Mouse (Mus musculus) limb, embryonic 11.5 days (tissue): ENCODE results near the gene Katnal1. TPM values are rescaled to one million over a fixed set of nuclear protein-coding genes. Genes with fewer than 3 reads are reported as not detected.
A peak's percentile ranks its signal among the peaks of the same experiment; 100 is the strongest.

Experiments
- ATAC-seq: fragments of 200-750 bp; cut with Nextera tagmentation; 2 replicates; pipeline ENCODE4 v1.8.0; 2017; ENCODE audit warnings: low read depth; ENCODE audit not compliant: insufficient number of reproducible peaks, low FRiP score, low TSS enrichment
- DNase-seq: peaks from one replicate; pipeline ENCODE4 v3.0.0-alpha.2; 2015; ENCODE audit warnings: low spot score
- H3K27ac ChIP-seq: fragments of 300-500 bp; sonication (generic); replicated peaks from 2 replicates; pipeline ENCODE4 v1.5.1; 2014; ENCODE audit warnings: low read depth, mild to moderate bottlenecking, low read length
- H3K27me3 ChIP-seq: fragments of 300-500 bp; sonication (generic); 2 replicates; pipeline ENCODE4 v1.6.1; 2014; ENCODE audit warnings: mild to moderate bottlenecking, low read length, mixed read lengths; ENCODE audit not compliant: control insufficient read depth, insufficient read depth
- H3K36me3 ChIP-seq: fragments of 300-500 bp; sonication (generic); 2 replicates; pipeline ENCODE4 v1.6.1; 2014; ENCODE audit warnings: mild to moderate bottlenecking, low read length, moderate library complexity, mixed read lengths; ENCODE audit not compliant: control insufficient read depth, insufficient read depth
- H3K4me1 ChIP-seq: fragments of 300-500 bp; sonication (generic); 2 replicates; pipeline ENCODE4 v1.6.1; 2014; ENCODE audit warnings: low read length, mixed read lengths; ENCODE audit not compliant: control insufficient read depth, insufficient read depth
- H3K4me2 ChIP-seq: fragments of 300-500 bp; sonication (generic); 2 replicates; pipeline ENCODE4 v1.6.1; 2014; ENCODE audit warnings: low read depth, mild to moderate bottlenecking, moderate library complexity; ENCODE audit not compliant: severe bottlenecking
- H3K4me3 ChIP-seq: fragments of 300-500 bp; sonication (generic); 2 replicates; pipeline ENCODE4 v1.5.1; 2014; ENCODE audit warnings: low read depth, low read length
- H3K9ac ChIP-seq: fragments of 300-500 bp; sonication (generic); 2 replicates; pipeline ENCODE4 v1.6.1; 2014; ENCODE audit warnings: mild to moderate bottlenecking, low read length
- H3K9me3 ChIP-seq: fragments of 300-500 bp; sonication (generic); 2 replicates; pipeline ENCODE4 v1.6.1; 2016; ENCODE audit warnings: low read length; ENCODE audit not compliant: control insufficient read depth
- WGBS: fragments of 180-500 bp; shearing (Covaris S2); extraction: QIAGEN DNeasy Blood & Tissue Kit; methylation state at CpG from one replicate; pipeline ENCODE4 v1.1.7; 2014; 5-methylcytosine and 5-hydroxymethylcytosine counted together
- polyA plus RNA-seq: library from polyadenylated mRNA; unstranded; fragments of >200 nt; fragmentation: Nextera tagmentation; extraction: Ambion mirVana; gene quantifications from 2 replicates; pipeline ENCODE4 v1.2.1, GENCODE M21; 2014

The Katnal1 gene
- polyA plus RNA-seq, 1 experiment from 2014 or later, result 24.2 TPM

- no peak overlapping the region for H3K4me2 ChIP-seq
- no peak overlapping the region for H3K4me3 ChIP-seq
- H3K27ac ChIP-seq, result no peak overlapping the region
- H3K9me3 ChIP-seq, result no peaks in the 10 kb centered on the region
- 44% methylated on average over 7 of the region's 7 CpGs for WGBS
- H3K27me3 ChIP-seq, result no peaks in the 10 kb centered on the region
- H3K9ac ChIP-seq, result no peak overlapping the region; the same call in 1 of the 2 replicates
- no peak for ATAC-seq
- H3K36me3 ChIP-seq, result no peaks in the 10 kb centered on the region
- peaks cover 20% of the 10 kb centered on the region for H3K4me1 ChIP-seq
- no peak for DNase-seq
These were observed 39.9 kb upstream of the Katnal1 start for GRCm38 (mm10) chr5:148968958-148969576.

DNA sequence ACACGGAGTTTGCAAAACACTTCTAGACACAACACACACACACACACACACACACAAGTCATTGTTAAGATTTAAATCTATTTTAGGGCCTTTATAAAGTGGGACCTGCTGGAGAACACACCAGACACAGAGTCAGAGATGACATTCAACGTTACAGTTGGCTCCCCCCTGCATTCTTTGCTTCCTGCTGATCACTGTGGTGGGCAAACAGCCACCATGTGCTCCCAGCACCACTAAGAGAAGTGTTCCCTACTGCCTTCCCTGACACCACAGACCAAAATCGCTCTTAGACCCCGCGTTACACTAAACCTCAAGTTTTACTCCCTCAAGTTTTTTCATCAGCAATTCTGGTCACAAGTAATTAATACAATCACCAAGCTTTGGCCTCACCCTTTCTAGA lies 39.1 kb upstream of the Katnal1 start:
- DNase-seq (no peak), ATAC-seq (no peak)
- H3K4me3 ChIP-seq, result no peak overlapping the region
- H3K27ac ChIP-seq, result no peak overlapping the region
- no peaks in the 10 kb centered on the region for H3K27me3 ChIP-seq
- H3K4me2 ChIP-seq, result no peak overlapping the region
- peaks cover 18% of the 10 kb centered on the region for H3K4me1 ChIP-seq
- H3K9ac ChIP-seq, result no peak overlapping the region
- no peaks in the 10 kb centered on the region for H3K9me3 ChIP-seq
- H3K36me3 ChIP-seq, result no peaks in the 10 kb centered on the region
- WGBS, result 76% methylated on average over 5 of the region's 5 CpGs

DNA sequence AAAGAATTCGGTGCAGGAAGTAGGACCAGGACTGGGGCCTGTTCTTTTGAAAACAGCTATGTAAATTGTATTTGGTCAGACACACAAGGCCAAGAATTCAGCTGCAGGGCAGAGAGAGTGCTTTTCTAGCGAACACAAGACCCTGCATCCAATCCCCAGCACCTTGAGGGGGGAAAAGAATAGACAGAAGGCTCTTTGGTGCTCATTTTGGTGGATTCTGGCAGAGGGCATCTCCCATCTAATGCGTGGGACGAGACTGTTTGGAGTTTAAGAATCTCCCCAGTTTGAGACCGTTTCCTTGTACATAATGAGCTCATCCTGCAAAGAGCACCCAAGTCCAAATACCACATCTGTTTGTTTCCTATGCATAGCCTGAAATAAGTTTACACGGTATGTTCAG lies 37.3 kb upstream of the Katnal1 start:
- Histone ChIP-seq H3K9me3 (no peaks in the 10 kb centered on the region), H3K27ac (no peak overlapping the region), H3K36me3 (no peaks in the 10 kb centered on the region), H3K27me3 (no peaks in the 10 kb centered on the region), H3K4me3 (no peak overlapping the region), H3K4me1 (peaks cover 14% of the 10 kb centered on the region; the same call in 1 of the 2 replicates), H3K4me2 (no peak overlapping the region), H3K9ac (0 out of 2 replicates have a peak overlapping the region, but pooled peaks have one; percentile 8)
- ATAC-seq (no peak), DNase-seq (no peak)
- 62% methylated on average over 6 of the region's 6 CpGs for WGBS

DNA sequence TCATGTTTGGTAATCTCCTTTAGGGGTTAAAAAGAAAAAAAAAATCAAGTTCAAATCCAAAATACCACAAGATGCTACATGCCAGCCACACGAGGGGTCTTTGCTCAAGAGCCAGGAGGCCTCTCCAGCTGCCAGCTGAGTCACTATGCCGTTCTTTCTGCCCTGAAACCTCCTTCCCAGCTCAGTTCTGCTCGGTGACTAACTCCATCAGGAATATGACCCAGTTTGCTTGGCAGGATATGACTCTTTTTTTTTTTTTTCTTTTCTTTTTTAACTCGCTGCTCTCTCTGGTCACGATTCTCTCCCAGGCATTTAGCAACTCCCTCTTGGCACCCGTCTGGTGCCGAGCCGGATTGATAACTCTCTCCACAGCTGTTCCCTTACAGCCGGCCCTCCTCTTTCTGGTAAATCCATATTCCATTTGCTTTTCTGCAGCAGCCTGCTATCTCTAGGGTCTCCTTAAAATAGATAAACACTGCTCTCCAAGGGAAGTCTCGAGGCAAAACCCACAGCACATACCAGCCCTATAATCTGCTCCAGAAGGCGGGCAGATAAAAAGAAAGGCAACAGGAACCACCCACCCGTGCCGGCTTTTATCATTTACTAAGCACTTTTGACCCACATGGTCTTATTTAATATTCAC lies 36.7 kb upstream of the Katnal1 start:
- WGBS, result 22% methylated on average over 13 of the region's 13 CpGs
- H3K27me3 ChIP-seq, result no peaks in the 10 kb centered on the region
- no peak for ATAC-seq
- H3K4me1 ChIP-seq, result peaks cover 14% of the 10 kb centered on the region; the same call in 1 of the 2 replicates
- DNase-seq, result no peak
- 0 out of 2 replicates have a peak overlapping the region, but pooled peaks have one; percentile 8 for H3K9ac ChIP-seq
- H3K9me3 ChIP-seq, result no peaks in the 10 kb centered on the region
- no peaks in the 10 kb centered on the region for H3K36me3 ChIP-seq
- no peak overlapping the region; the same call in 1 of the 2 replicates for H3K27ac ChIP-seq
- H3K4me2 ChIP-seq, result no peak overlapping the region
- no peak overlapping the region for H3K4me3 ChIP-seq

DNA sequence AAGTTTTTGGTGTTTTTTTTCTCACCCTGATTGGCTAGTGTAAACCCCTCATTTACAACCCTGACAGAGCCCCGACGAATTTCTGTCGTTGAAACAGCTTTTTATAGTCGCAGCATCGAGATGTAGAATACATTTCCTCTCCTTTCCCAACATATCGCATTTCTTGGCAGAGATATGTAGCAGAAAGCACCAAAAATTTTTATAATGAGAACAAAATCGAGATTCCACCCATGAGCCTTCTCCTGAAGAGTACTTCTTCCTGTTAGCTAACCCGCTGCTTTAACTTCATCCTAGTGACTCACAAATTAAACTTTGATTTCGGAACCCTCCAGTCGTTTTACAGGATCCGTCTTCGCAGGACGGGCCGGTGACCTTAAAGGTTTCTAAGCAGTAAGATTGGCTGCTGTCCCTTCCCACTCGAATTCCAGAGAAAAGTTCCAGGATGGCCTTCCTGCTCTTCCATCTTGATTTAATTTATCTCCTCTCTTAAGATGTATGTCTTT lies 36.0 kb upstream of the Katnal1 start:
- Histone ChIP-seq H3K9me3 (no peaks in the 10 kb centered on the region), H3K27ac (no peak overlapping the region), H3K9ac (no peak overlapping the region), H3K36me3 (no peaks in the 10 kb centered on the region), H3K4me3 (no peak overlapping the region), H3K27me3 (no peaks in the 10 kb centered on the region), H3K4me2 (no peak overlapping the region), H3K4me1 (peaks cover 18% of the 10 kb centered on the region)
- DNase-seq (no peak), ATAC-seq (no peak)
- WGBS, result 61% methylated on average over 15 of the region's 15 CpGs

DNA sequence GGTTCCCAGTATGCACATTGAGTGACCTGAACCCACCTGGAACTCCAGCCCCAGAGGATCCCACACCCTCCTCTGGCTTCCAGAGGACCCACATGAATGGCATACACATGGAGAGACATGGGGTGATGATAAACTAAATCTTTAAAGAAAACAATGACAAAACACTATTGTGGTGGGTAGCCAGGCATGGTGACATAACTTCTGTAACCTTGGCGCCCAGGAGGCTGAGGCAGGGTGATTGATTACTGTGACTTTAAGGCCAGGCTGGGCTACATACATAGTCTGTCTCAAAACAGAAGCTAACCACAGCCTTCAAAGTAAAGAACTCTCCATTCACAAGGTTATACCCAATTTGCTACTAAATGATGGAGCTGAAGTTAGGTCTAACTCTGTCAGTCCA lies 35.1 kb upstream of the Katnal1 start:
- H3K27ac ChIP-seq, result no peak overlapping the region
- WGBS, result 82% methylated on average over 1 of the region's 1 CpGs
- no peak for ATAC-seq

DNA sequence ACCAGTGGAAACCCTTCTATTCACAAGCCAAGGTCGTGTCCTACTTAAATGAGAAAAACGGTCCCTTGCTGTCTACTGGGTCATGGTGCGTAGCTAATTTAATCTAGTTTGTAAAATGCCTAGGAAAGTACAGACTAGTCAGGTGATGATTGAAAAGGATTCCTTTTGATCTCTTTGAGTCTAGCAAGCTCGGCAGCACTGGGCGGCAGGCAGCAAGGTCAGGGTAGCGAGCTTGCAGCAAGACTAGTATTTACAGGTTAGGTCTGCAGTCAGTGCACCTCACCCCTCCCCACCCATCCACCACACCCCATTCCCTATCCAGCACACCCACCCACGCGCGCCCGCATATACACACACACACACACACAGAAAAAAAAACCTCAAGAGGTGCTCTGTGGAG lies 31.1 kb upstream of the Katnal1 start:
- Histone ChIP-seq H3K27ac (peak overlapping the region; percentile 67), H3K4me3 (peak overlapping the region; percentile 32; the same call in 1 of the 2 replicates), H3K27me3 (no peaks in the 10 kb centered on the region), H3K4me2 (peak overlapping the region; percentile 86), H3K4me1 (peaks cover 16% of the 10 kb centered on the region), H3K36me3 (no peaks in the 10 kb centered on the region), H3K9me3 (no peaks in the 10 kb centered on the region), H3K9ac (peak overlapping the region; percentile 22)
- WGBS, result 58% methylated on average over 10 of the region's 10 CpGs
- no peak for ATAC-seq
- no peak for DNase-seq

More for the DNA sequence above, 35.1 kb upstream of the Katnal1 start:
- no peak overlapping the region for H3K4me2 ChIP-seq
- no peak overlapping the region for H3K9ac ChIP-seq
- no peaks in the 10 kb centered on the region for H3K36me3 ChIP-seq
- no peaks in the 10 kb centered on the region for H3K27me3 ChIP-seq
- no peak overlapping the region for H3K4me3 ChIP-seq
- H3K9me3 ChIP-seq, result no peaks in the 10 kb centered on the region
- H3K4me1 ChIP-seq, result peaks cover 21% of the 10 kb centered on the region
- DNase-seq, result no peak

DNA sequence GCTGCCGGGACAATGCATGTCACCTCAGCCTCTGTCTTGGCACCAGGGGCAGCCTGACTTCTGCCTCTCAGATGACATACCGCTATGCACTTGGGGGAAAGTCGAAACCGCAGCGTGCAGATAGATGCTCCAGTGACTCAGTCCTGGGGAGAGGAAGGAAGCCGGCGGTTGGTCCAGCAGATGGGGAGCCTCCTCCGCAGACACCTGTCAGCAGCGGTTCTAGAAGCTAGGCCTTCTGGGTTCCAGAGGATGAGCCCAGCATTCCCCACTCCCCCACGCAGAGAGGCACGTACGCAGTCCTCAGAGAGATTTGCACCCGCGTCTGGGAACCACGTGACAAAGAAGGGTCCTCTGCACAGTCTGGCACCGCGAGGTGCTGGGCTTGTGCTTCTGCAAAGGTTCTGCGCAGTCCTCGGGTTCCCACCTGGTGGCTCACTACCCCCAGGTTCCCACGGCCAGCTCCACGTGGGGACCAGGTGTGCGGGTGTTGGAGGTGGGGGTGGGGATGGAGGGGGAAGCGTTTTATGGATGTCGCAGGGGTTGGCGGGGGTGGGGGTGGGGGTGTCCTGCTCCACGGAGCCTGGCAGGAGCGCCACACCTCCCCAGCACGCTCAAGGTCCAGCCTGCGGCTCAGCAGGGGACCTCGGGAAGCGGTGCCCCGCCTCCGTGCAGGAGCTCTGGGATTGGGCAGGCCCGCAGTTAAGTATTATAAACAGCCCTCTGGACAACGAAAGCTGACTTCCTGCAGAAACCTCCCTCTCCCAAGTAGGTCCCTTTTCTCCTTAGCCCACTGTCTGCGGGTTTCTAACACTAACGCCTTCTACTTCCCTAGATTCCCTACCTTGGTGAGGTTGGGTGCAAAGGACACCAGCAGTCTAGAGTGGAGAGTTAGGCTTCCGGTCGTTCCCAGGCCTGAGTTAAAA lies 30.2 kb upstream of the Katnal1 start:
- peak; percentile 79 for DNase-seq
- H3K4me1 ChIP-seq, result peaks cover 16% of the 10 kb centered on the region
- 2% methylated on average over 39 of the region's 39 CpGs for WGBS

More for the DNA sequence above, 30.2 kb upstream of the Katnal1 start:
- Histone ChIP-seq H3K27me3 (no peaks in the 10 kb centered on the region), H3K36me3 (no peaks in the 10 kb centered on the region), H3K4me3 (peak overlapping the region; percentile 32), H3K9me3 (no peaks in the 10 kb centered on the region), H3K4me2 (peak overlapping the region; percentile 86), H3K9ac (peak overlapping the region; percentile 34), H3K27ac (peak overlapping the region; percentile 67)
- ATAC-seq, result peak; percentile 82
